Mouse (Mus musculus) forebrain, embryonic 13.5 days (tissue): ENCODE measurements at regions not wholly inside any gene's neighbourhood (a gene's known extent, or its start where the extent isn't known, plus 50 kb on each side); places are given as distances from the start of the nearest gene placed in this dataset.

Source experiments
- ATAC-seq: fragments of 200-750 bp; cut with Nextera tagmentation; 2 replicates; pipeline ENCODE4 v1.8.0; 2017
- H3K27ac ChIP-seq: fragments of 300-500 bp; sonication (generic); 2 replicates; pipeline ENCODE4 v1.5.1; 2015; ENCODE audit warnings: inconsistent platforms, mild to moderate bottlenecking, moderate library complexity
- H3K27me3 ChIP-seq: fragments of 300-500 bp; sonication (generic); 2 replicates; pipeline ENCODE4 v1.6.1; 2015; ENCODE audit warnings: mild to moderate bottlenecking, inconsistent platforms
- H3K36me3 ChIP-seq: fragments of 300-500 bp; sonication (generic); 2 replicates; pipeline ENCODE4 v1.6.1; 2015; ENCODE audit warnings: mild to moderate bottlenecking, inconsistent platforms; ENCODE audit not compliant: poor library complexity, severe bottlenecking
- H3K4me1 ChIP-seq: fragments of 300-500 bp; sonication (generic); 2 replicates; pipeline ENCODE4 v1.6.1; 2015; ENCODE audit warnings: inconsistent platforms
- H3K4me2 ChIP-seq: fragments of 300-500 bp; sonication (generic); 2 replicates; pipeline ENCODE4 v1.6.1; 2015; ENCODE audit warnings: inconsistent platforms, mild to moderate bottlenecking, moderate library complexity
- H3K4me3 ChIP-seq: fragments of 300-500 bp; sonication (generic); 2 replicates; pipeline ENCODE4 v1.5.1; 2015; ENCODE audit warnings: mild to moderate bottlenecking, inconsistent platforms
- H3K9ac ChIP-seq: fragments of 300-500 bp; sonication (generic); 2 replicates; pipeline ENCODE4 v1.6.1; 2015; ENCODE audit warnings: mild to moderate bottlenecking, inconsistent platforms
- H3K9me3 ChIP-seq: fragments of 300-500 bp; sonication (generic); replicated peaks from 2 replicates; pipeline ENCODE4 v1.6.1; 2016; ENCODE audit warnings: inconsistent platforms
- WGBS: fragments of 180-500 bp; shearing (Covaris S2); methylation state at CpG from one replicate; pipeline ENCODE4 v1.1.7; 2015; 5-methylcytosine and 5-hydroxymethylcytosine counted together

DNA sequence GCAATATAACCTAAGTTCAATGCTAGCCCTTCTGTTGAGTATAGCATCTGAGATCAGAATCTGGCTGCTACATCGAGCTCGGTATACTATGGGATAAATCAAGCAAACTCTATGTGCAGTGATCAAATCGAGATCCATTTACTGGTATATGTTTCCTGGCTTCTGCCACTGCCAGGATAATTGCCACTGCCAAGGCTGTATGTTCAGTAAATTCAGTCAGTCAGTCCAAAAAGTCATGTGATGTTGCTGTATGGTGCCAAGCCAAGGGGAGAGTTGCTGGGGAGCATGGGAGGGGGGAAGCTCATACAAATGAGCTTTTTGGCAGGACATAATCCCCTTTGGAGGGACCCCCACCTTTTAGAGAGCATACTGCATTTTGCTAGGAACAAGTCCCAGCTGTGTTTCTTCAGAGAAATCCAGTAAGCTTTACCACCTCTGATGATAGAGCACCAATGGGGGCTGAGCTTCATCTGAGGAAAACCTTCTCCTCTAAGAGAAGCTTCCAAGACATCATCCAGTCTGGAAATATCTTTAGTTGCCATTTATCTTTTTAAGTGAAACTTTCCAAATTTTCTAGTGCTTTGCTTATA, 389.3 kb upstream of the Plscr5 start:
- Histone ChIP-seq H3K9ac (no peak overlapping the region), H3K4me3 (no peak overlapping the region), H3K27ac (no peak overlapping the region), H3K36me3 (no peaks in the 10 kb centered on the region), H3K27me3 (no peaks in the 10 kb centered on the region), H3K4me1 (no peaks in the 10 kb centered on the region), H3K4me2 (no peak overlapping the region), H3K9me3 (no peaks in the 10 kb centered on the region)
- ATAC-seq: peak; percentile 61; the same call in 1 of the 2 replicates
- 72% methylated on average over 3 of the region's 3 CpGs for WGBS

DNA sequence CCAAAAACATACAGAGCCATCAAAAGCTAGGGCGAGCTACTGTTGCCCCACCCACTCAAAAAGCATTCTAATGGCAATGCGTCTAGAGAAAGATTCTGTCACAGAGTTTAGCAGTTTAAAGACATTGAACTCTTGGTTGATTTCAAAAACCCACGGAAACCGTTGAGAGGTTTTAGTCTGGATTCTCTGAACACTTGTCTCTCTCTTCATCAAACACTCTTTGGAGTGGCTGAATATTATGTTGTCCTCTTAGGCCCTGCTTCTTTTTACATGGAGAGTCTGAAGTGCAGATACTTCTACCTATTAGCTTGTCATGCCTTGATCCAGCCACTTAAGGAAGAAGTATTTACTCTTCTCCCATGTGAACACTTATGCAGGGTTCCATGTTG, 393.9 kb upstream of the Plscr5 start:
- Histone ChIP-seq H3K27ac (no peak overlapping the region), H3K27me3 (no peaks in the 10 kb centered on the region), H3K4me3 (no peak overlapping the region), H3K4me1 (no peaks in the 10 kb centered on the region), H3K9me3 (no peaks in the 10 kb centered on the region), H3K4me2 (no peak overlapping the region), H3K9ac (no peak overlapping the region), H3K36me3 (no peaks in the 10 kb centered on the region)
- ATAC-seq: peak; percentile 33; the same call in 1 of the 2 replicates
- 92% methylated on average over 4 of the region's 4 CpGs for WGBS

DNA sequence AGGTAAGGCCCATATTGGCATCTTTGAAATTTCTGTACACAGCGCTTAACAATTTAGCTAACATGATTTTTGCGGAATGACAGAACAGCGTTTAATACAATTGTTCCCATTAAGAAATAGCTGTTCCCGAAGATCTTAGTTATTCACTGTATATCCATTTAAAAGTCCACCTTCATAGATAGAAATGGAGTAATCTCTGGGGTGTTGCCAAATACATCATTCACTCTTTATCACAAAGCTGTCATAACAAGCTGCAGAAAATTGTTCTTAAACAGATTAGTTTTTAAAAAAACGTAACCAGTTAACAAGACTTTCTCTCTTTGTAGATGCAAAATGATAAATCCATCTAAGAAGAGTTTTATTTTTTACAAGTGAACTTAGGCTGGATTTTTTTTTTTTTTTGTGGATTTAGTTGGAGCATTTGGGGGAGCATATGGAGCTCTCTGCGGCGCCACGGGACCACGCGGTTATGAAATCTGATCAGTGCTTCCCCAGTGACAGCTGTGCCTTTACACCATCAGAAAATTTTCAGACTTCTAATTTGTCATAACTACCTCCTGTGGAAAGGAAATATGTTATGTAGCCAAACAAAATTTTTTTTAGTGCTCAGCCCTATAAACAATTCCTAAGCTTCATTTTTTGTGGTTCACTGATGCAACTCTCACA, 394.4 kb upstream of the Plscr5 start:
- no peaks in the 10 kb centered on the region for H3K9me3 ChIP-seq
- H3K27ac ChIP-seq: no peak overlapping the region
- 86% methylated on average over 10 of the region's 10 CpGs for WGBS
- no peaks in the 10 kb centered on the region for H3K4me1 ChIP-seq
- H3K4me3 ChIP-seq: no peak overlapping the region
- no peak overlapping the region for H3K9ac ChIP-seq
- H3K36me3 ChIP-seq: no peaks in the 10 kb centered on the region
- H3K4me2 ChIP-seq: no peak overlapping the region
- H3K27me3 ChIP-seq: no peaks in the 10 kb centered on the region
- ATAC-seq: peak; percentile 78; the same call in 1 of the 2 replicates

- H3K4me1 ChIP-seq: no peaks in the 10 kb centered on the region
- ATAC-seq: no peak
- H3K9me3 ChIP-seq: no peaks in the 10 kb centered on the region
- H3K27me3 ChIP-seq: no peaks in the 10 kb centered on the region
- H3K4me2 ChIP-seq: no peak overlapping the region
- WGBS: 78% methylated on average over 4 of the region's 4 CpGs
- H3K36me3 ChIP-seq: no peaks in the 10 kb centered on the region
- no peak overlapping the region for H3K4me3 ChIP-seq
- H3K27ac ChIP-seq: no peak overlapping the region
- no peak overlapping the region for H3K9ac ChIP-seq
Measured at GRCm38 (mm10) chr9:91796976-91797375, 395.8 kb upstream of the Plscr5 start.

DNA sequence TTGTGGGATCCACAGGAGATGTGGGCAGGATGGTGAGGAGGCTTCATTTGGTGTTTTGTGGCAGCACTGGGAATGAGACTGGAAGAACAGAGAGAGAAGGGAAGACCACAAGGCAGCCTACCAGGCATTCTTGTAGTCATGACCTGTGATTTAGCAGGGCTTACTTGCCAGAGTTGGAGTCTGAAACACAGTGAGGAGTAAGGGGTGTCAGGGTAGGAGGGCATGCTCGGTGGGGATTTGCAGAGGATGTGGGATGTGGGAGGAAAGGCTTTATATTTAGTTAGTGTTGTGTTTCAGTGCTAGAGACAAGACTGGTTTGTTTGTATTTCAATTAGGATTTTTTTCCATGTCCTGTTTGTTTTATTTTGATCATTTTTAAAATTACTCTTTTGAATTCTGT, 387.3 kb upstream of the Zic1 start:
- no peak overlapping the region for H3K4me3 ChIP-seq
- no peaks in the 10 kb centered on the region for H3K36me3 ChIP-seq
- WGBS: 62% methylated on average over 1 of the region's 1 CpGs
- H3K9me3 ChIP-seq: no peaks in the 10 kb centered on the region
- no peak overlapping the region for H3K9ac ChIP-seq
- no peaks in the 10 kb centered on the region for H3K27me3 ChIP-seq
- no peak overlapping the region for H3K4me2 ChIP-seq
- ATAC-seq: no peak
- no peaks in the 10 kb centered on the region for H3K4me1 ChIP-seq
- H3K27ac ChIP-seq: no peak overlapping the region

DNA sequence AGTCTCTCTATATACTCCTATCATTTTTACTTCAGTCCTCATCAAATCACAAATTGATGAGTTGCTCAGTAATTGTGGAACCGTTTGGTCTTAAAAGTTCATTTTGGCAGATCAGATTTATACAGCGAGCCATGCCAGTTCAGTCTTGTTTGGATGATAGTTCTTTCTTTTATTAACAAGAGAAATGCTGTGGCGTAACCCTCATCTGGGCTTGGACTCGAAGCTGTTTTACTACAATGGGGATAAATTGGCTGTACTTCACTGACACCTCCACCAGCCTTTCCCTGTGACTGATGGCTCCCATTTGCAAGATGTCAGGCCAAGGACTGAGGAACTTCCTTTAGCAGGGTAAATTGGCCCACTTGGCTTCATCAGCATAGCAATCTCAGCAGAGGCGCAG, 345.5 kb upstream of the Zic1 start:
- H3K9ac ChIP-seq: no peak overlapping the region
- no peaks in the 10 kb centered on the region for H3K27me3 ChIP-seq
- H3K4me3 ChIP-seq: no peak overlapping the region
- no peaks in the 10 kb centered on the region for H3K9me3 ChIP-seq
- no peaks in the 10 kb centered on the region for H3K4me1 ChIP-seq
- no peak overlapping the region for H3K27ac ChIP-seq
- H3K36me3 ChIP-seq: no peaks in the 10 kb centered on the region
- no peak overlapping the region for H3K4me2 ChIP-seq
- no peak for ATAC-seq
- WGBS: 85% methylated on average over 5 of the region's 5 CpGs

GRCm38 (mm10) chr9:91680859-91681258, 315.2 kb upstream of the Zic1 start:
- peak; percentile 70; the same call in 1 of the 2 replicates for ATAC-seq
- H3K4me1 ChIP-seq: no peaks in the 10 kb centered on the region
- H3K27me3 ChIP-seq: no peaks in the 10 kb centered on the region
- H3K36me3 ChIP-seq: no peaks in the 10 kb centered on the region
- WGBS: 65% methylated on average over 6 of the region's 6 CpGs
- no peak overlapping the region for H3K4me2 ChIP-seq
- no peak overlapping the region for H3K27ac ChIP-seq
- H3K9ac ChIP-seq: no peak overlapping the region
- no peak overlapping the region for H3K4me3 ChIP-seq
- H3K9me3 ChIP-seq: no peaks in the 10 kb centered on the region

DNA sequence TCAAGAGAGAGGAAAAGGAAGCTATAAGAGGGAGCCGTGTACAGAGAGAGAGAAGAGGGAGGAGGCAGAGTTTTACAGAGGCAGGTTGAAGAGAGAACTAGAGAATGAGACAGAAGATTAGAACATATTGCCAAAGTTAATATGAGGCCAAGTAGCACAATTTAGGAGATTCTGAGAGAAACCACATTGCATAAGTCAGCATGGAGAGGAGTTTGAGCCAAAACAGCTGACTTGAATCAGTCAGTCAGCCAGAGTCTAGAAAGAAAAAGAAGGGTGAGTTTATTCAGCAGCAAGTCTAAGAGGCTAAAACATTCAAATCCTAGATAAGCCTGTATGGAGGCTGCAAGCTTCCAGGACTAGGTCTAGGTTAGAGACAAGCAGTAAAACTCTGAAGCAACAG, 301.1 kb upstream of the Zic1 start:
- WGBS: 70% methylated on average over 1 of the region's 1 CpGs
- no peak overlapping the region for H3K4me3 ChIP-seq
- no peaks in the 10 kb centered on the region for H3K4me1 ChIP-seq
- no peak overlapping the region for H3K9ac ChIP-seq
- no peaks in the 10 kb centered on the region for H3K36me3 ChIP-seq
- no peaks in the 10 kb centered on the region for H3K27me3 ChIP-seq
- ATAC-seq: no peak
- H3K4me2 ChIP-seq: no peak overlapping the region
- H3K27ac ChIP-seq: no peak overlapping the region
- H3K9me3 ChIP-seq: no peaks in the 10 kb centered on the region

DNA sequence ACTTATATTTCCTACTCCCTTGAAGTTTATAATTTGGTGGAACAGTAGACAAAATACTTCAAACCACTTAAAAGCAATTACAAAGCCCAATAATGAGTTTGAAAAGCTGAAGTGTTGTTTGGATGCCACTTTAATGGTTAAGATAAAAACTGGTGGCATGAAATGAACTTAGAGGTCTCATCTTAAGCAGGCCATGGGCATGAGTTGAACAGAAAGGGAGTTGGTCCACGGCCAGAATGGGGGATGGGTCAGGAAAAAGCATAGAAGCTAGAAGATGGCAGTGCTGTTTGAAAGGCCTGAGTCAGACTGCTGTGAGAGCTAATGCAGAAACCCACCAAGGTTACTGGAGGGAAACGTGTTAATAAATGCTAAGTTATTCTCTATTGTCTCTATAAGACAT, 294.5 kb upstream of the Zic1 start:
- ATAC-seq: peak; percentile 55; the same call in 1 of the 2 replicates
- Histone ChIP-seq H3K9ac (no peak overlapping the region), H3K9me3 (no peaks in the 10 kb centered on the region), H3K27me3 (no peaks in the 10 kb centered on the region), H3K36me3 (no peaks in the 10 kb centered on the region), H3K4me3 (no peak overlapping the region), H3K4me1 (0 out of 2 replicates have a peak, but pooled peaks cover 5% of the 10 kb centered on the region), H3K4me2 (no peak overlapping the region), H3K27ac (no peak overlapping the region)
- 53% methylated on average over 2 of the region's 2 CpGs for WGBS

GRCm38 (mm10) chr9:91654071-91654470, 288.5 kb upstream of the Zic1 start:
- Histone ChIP-seq H3K9me3 (no peaks in the 10 kb centered on the region), H3K4me2 (no peak overlapping the region), H3K9ac (no peak overlapping the region), H3K4me1 (no peaks in the 10 kb centered on the region), H3K36me3 (no peaks in the 10 kb centered on the region), H3K27ac (no peak overlapping the region), H3K27me3 (no peaks in the 10 kb centered on the region), H3K4me3 (no peak overlapping the region)
- WGBS: 41% methylated on average over 4 of the region's 4 CpGs
- ATAC-seq: no peak

DNA sequence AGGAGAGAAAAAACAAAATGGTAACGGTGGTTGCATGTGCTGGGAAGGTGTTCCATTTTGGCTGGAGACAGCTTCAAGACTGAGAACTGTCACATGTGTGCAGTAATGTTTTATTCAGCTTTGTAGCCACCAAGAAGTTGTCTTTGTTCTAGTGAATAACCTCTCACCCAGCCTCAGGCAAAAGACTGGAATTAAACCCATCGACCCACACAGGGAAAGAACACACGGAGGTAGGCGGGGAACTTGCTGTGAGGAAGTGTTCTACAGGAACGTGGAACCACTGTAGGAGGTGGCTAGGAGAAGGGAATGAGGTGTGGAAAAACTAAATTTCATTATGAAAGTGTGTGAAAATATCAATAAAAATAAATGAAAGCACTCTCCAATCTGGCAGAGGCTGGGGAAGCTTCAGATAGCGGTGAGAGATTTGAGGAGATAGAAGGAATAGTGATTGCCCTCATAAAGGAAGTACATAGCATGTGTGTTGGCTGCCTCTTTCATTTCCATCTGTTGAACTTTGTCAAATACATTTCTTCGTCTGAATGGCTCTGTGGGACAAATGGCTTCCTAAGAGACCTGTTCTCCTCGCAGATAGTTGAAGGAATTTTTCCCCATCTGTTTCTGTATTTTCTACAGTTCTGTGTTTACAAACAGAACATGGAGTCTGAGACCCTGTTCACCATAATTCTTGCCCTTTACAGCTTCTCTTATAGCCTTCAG, 286.9 kb upstream of the Zic1 start:
- no peak overlapping the region for H3K4me3 ChIP-seq
- H3K9ac ChIP-seq: no peak overlapping the region
- H3K36me3 ChIP-seq: no peaks in the 10 kb centered on the region
- H3K4me2 ChIP-seq: no peak overlapping the region
- H3K27ac ChIP-seq: no peak overlapping the region
- H3K4me1 ChIP-seq: no peaks in the 10 kb centered on the region
- no peaks in the 10 kb centered on the region for H3K9me3 ChIP-seq
- no peak for ATAC-seq
- H3K27me3 ChIP-seq: no peaks in the 10 kb centered on the region
- 57% methylated on average over 8 of the region's 8 CpGs for WGBS

DNA sequence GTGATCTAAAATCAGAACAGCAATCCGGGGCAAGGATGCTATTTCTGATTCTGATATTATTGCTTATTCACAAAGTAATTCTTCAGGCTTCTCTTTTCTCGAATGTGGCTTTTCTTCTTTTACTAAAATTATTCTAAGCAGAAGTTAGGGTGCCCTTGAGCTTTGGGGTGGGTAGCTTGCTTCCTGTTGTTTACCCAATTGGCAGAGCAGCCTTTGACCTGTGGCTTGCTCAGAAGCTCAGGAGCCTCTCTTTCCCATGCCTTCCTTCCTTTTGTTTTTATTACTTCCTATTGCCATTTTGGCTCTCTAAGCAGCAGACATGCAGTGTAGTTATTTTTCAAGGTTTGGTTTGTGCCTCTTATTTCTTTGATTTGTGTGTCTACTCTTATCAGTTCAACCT, 244.8 kb upstream of the Zic1 start:
- Histone ChIP-seq H3K27me3 (no peaks in the 10 kb centered on the region), H3K27ac (no peak overlapping the region), H3K4me3 (no peak overlapping the region), H3K9ac (no peak overlapping the region), H3K4me2 (no peak overlapping the region), H3K36me3 (no peaks in the 10 kb centered on the region), H3K9me3 (no peaks in the 10 kb centered on the region), H3K4me1 (peaks cover 5% of the 10 kb centered on the region; the same call in 1 of the 2 replicates)
- WGBS: 91% methylated on average over 2 of the region's 2 CpGs
- no peak for ATAC-seq
